Mouse (Mus musculus) intestine, embryonic 14.5 days (tissue): ENCODE measurements around the gene Atrn. TPM values are rescaled to one million over a fixed set of nuclear protein-coding genes. Genes with fewer than 3 reads are reported as not detected.

Experiments used
- ATAC-seq: fragments of 200-750 bp; cut with Nextera tagmentation; replicated peaks from 2 replicates; pipeline ENCODE4 v1.8.0; 2017; ENCODE audit warnings: low read depth, moderate number of reproducible peaks, moderate TSS enrichment, moderate library complexity; ENCODE audit not compliant: low FRiP score, low TSS enrichment
- DNase-seq: peaks from one replicate; pipeline ENCODE4 v3.0.0-alpha.2; 2018; ENCODE audit warnings: low spot score
- H3K27ac ChIP-seq: fragments of 300-500 bp; sonication (generic); 2 replicates; pipeline ENCODE4 v1.5.1; 2014; ENCODE audit warnings: low read depth, mild to moderate bottlenecking, control low read depth
- H3K27me3 ChIP-seq: fragments of 300-500 bp; sonication (generic); replicated peaks from 2 replicates; pipeline ENCODE4 v1.6.1; 2014; ENCODE audit warnings: low read length, control low read depth; ENCODE audit not compliant: control insufficient read depth, insufficient read depth
- H3K36me3 ChIP-seq: fragments of 300-500 bp; sonication (generic); 2 replicates; pipeline ENCODE4 v1.6.1; 2014; ENCODE audit warnings: low read length, control low read depth; ENCODE audit not compliant: control insufficient read depth, insufficient read depth
- H3K4me1 ChIP-seq: fragments of 300-500 bp; sonication (generic); replicated peaks from 2 replicates; pipeline ENCODE4 v1.6.1; 2014; ENCODE audit warnings: low read length, control low read depth, mixed read lengths; ENCODE audit not compliant: control insufficient read depth, insufficient read depth
- H3K4me2 ChIP-seq: fragments of 300-500 bp; sonication (generic); 2 replicates; pipeline ENCODE4 v1.6.1; 2014; ENCODE audit warnings: low read length
- H3K4me3 ChIP-seq: fragments of 300-500 bp; sonication (generic); 2 replicates; pipeline ENCODE4 v1.5.1; 2014; ENCODE audit warnings: low read depth, low read length, control low read depth, mixed read lengths
- H3K9ac ChIP-seq: fragments of 300-500 bp; sonication (generic); 2 replicates; pipeline ENCODE4 v1.6.1; 2014; ENCODE audit warnings: mild to moderate bottlenecking, low read length
- H3K9me3 ChIP-seq: fragments of 300-500 bp; sonication (generic); 2 replicates; pipeline ENCODE4 v1.6.1; 2016; ENCODE audit warnings: low read length, control low read depth; ENCODE audit not compliant: control insufficient read depth
- WGBS: fragments of 180-500 bp; shearing (Covaris S2); extraction: QIAGEN DNeasy Blood & Tissue Kit; methylation state at CpG from one replicate; pipeline ENCODE4 v1.1.7; 2014; 5-methylcytosine and 5-hydroxymethylcytosine counted together
- polyA plus RNA-seq: library from polyadenylated mRNA; unstranded; fragments of >200 nt; fragmentation: Nextera tagmentation; extraction: Ambion mirVana; gene quantifications from 2 replicates; pipeline ENCODE4 v1.2.1, GENCODE M21; 2014

Atrn gene
- polyA plus RNA-seq, 1 experiment from 2014 or later, result 8.4 TPM

DNA sequence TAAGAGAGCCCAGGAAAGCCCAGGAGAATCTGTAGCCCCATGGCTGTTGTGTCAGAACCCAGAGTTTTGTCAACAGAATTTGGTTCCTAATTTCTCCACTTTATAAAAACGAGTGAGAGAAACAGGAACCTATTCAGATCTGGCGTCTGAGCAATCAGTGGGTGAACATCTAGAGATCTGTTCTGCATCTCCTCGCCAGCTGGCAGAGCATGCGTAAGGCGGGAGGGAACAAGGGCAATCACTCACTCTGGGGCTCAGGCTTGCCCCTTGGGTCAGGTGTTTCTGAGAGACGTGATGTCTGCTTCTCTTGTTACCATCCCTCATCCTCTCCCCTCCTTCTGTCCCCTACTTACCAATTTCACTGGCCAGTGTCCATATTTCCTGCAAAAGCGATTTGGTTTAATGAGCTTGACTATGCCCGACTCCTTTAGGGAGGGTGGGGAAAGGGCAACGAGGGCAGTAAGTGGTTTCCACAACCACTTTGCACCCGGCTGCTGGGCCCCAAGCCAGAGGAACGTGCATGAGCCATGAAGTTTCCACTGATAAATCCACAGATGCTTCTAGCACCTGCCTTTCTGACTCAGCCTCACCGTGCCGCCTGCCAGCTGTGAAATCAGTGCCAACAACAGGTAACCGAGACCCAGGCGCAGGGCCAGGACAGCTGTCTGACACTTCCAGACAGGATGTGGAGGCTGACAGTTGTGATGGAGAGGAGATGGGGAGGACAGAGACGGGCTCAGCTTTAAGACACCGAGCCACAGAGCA, 131.1 kb downstream of the Atrn start:
- no peak overlapping the region for H3K9ac ChIP-seq
- no peaks in the 10 kb centered on the region for H3K36me3 ChIP-seq
- H3K27me3 ChIP-seq, result peaks cover 37% of the 10 kb centered on the region
- 39% methylated on average over 17 of the region's 17 CpGs for WGBS
- DNase-seq, result no peak
- H3K4me1 ChIP-seq, result peaks cover 4% of the 10 kb centered on the region; the same call in 1 of the 2 replicates
- H3K4me3 ChIP-seq, result no peak overlapping the region
- no peak for ATAC-seq
- no peaks in the 10 kb centered on the region for H3K9me3 ChIP-seq
- no peak overlapping the region for H3K4me2 ChIP-seq
- H3K27ac ChIP-seq, result no peak overlapping the region

DNA sequence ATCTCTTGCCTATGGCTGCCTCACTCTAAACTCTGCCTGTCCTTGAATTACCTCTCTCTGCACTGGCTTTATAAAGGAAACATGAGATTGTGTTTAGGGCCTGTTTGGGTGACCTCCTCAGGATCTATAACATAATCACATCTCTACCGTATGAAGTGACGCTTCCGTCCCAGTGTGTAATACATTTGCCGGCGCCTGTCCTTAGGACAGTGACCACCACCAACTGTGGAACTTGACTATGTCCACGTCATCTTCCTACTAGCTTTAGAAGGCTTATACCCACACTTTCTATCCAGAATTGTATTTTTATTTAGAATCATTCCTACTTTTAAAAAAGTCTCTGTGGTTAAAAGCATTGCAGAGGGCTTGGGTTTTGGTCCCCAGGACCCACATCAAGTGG, 131.9 kb downstream of the Atrn start:
- Histone ChIP-seq H3K36me3 (no peaks in the 10 kb centered on the region), H3K4me2 (no peak overlapping the region), H3K9me3 (no peaks in the 10 kb centered on the region), H3K27ac (no peak overlapping the region), H3K9ac (no peak overlapping the region), H3K4me3 (no peak overlapping the region), H3K27me3 (peaks cover 45% of the 10 kb centered on the region), H3K4me1 (peaks cover 4% of the 10 kb centered on the region; the same call in 1 of the 2 replicates)
- ATAC-seq (no peak), DNase-seq (no peak)
- WGBS, result 90% methylated on average over 6 of the region's 6 CpGs

DNA sequence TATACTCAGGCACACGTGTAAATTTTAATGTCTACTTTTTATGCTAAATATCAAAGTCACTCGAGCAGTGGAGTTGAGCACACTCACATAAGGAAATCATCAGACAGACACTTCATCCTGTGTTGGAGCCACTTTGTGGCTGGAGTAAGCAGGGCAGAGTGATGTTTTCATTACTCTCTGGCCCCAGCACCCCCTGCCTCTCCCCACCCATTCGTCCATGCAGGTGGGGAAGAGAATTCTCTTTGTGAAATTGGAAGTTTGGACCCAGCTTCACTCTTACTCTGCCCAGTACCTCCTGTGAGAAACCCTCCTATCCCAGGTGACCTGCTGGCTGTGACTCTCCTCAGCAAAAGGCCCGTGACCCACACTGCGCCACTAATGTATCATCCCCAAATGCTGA, 132.4 kb downstream of the Atrn start:
- 85% methylated on average over 5 of the region's 5 CpGs for WGBS
- H3K36me3 ChIP-seq, result no peaks in the 10 kb centered on the region
- no peak overlapping the region for H3K9ac ChIP-seq
- no peak for ATAC-seq
- H3K27me3 ChIP-seq, result peaks cover 46% of the 10 kb centered on the region
- H3K9me3 ChIP-seq, result no peaks in the 10 kb centered on the region
- H3K4me3 ChIP-seq, result no peak overlapping the region
- no peak overlapping the region for H3K4me2 ChIP-seq
- peaks cover 4% of the 10 kb centered on the region; the same call in 1 of the 2 replicates for H3K4me1 ChIP-seq
- DNase-seq, result no peak
- no peak overlapping the region for H3K27ac ChIP-seq

DNA sequence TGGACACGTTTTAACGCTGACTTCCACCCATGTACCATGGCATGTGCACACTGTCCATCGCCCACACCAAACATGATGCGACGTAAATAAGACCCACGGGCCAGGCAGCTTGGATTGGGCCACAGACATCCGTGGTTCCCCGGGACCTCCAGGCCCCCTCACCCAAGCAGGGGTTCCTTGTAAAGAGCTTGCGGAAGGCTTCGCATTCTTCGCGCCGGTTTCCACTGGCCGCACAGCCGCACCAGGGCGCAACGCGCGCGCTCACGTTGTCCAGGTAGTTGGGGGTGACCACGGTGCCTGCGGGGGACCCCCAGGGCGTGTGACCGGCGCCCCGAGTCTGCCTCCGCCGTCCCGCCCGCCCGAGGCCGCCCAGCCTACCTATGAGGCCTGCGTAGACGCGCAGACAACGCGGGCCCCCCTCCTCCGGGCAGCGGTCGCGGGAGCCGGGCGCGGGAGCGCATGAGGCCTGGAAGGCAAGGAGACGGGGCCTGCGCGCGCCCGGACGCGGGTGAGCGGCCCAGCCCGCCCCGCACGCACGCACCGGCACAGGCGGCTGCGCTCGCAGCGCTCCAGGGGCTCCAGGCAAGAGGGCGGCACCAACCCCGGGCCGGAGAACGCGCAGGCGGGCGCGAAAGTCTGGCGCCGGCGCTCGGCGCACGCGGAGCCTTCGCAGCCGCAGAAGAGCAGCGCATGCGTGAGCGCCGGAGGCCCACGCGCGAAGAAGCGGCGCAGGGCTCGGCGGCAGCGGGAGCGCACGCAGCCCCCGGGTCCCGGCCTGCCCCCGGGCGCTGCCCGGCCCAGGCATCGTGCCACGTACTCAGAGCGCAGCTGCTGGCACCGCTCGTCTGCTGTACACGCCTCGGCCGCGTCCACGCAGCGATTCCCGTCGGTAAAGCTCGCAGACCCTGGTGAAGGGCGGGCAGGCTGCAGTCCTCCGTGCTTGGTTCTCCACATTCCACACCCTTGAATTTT, 134.8 kb downstream of the Atrn start:
- Histone ChIP-seq H3K36me3 (no peaks in the 10 kb centered on the region), H3K4me1 (peaks cover 16% of the 10 kb centered on the region; the same call in 1 of the 2 replicates), H3K4me2 (peak overlapping the region; percentile 97), H3K9me3 (no peaks in the 10 kb centered on the region), H3K4me3 (peak overlapping the region; percentile 53), H3K27ac (no peak overlapping the region), H3K27me3 (peaks cover 46% of the 10 kb centered on the region), H3K9ac (peak overlapping the region; percentile 57)
- ATAC-seq (peak; percentile 58), DNase-seq (peak; percentile 76)
- 3% methylated on average over 78 of the region's 115 CpGs for WGBS

DNA sequence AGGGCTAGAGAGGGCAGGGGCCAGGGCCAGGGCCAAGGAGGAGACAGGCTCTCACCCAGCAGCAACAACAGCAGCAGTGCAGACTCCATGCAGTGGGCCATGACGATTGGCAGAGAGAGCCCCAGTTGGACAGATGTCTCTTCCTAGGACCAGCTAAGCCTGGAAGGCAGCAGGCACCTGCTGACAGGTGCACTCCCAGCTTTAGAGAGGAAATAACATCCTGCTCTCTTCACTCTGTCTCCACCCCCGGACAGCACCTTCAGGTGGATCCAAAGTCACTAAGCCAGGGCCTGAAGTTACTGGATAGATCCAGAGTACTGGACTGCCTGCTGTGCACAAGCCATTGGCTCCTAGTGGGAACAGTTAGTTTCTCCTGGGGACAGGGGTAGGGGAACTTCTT, 136.7 kb downstream of the Atrn start, which contains the start of gene Gfra4:
Gfra4 (minus strand) TSS at position 101 of the 400 bp plus-strand sequence.
- ATAC-seq, result no peak
- Histone ChIP-seq H3K4me1 (peaks cover 16% of the 10 kb centered on the region; the same call in 1 of the 2 replicates), H3K4me3 (no peak within 1 kb of the TSS), H3K9ac (no peak within 1 kb of the TSS), H3K27me3 (peaks cover 46% of the 10 kb centered on the region), H3K36me3 (no peaks in the 10 kb centered on the region), H3K27ac (no peak within 1 kb of the TSS), H3K4me2 (peak within 1 kb of the TSS; percentile 97; the same call in 1 of the 2 replicates), H3K9me3 (no peaks in the 10 kb centered on the region)
- 69% methylated on average over 2 of the region's 2 CpGs for WGBS
- peak; percentile 44 for DNase-seq

DNA sequence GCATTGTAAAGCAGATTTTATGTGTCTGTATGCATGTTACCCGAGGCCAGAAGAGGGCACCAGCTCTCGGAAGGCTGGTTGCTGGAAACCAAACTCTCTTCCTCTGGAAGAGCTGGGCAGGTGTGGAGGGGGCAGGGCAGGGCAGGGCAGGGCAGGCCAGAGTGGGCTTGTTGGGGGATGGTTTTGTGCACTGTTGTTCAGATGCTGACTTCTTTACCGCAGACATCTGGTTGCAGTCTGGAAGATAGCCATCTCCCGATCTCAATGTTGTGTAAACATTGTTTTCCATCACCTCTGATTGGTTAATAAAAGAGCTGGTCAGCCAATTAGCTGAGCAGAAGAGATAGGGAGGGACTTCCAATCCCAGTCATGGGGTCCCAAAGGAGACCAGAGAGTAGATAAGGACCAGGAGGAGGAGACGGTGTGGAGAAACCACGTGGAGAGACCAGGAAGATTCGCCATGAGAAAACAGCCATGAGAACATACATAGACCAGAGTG, 138.1 kb downstream of the Atrn start:
- Histone ChIP-seq H3K36me3 (no peaks in the 10 kb centered on the region), H3K4me3 (no peak overlapping the region), H3K27me3 (peaks cover 39% of the 10 kb centered on the region), H3K4me2 (peak overlapping the region; percentile 20; the same call in 1 of the 2 replicates), H3K27ac (no peak overlapping the region), H3K4me1 (peaks cover 16% of the 10 kb centered on the region; the same call in 1 of the 2 replicates), H3K9me3 (no peaks in the 10 kb centered on the region), H3K9ac (no peak overlapping the region)
- DNase-seq (no peak), ATAC-seq (no peak)
- 4% methylated on average over 7 of the region's 7 CpGs for WGBS

DNA sequence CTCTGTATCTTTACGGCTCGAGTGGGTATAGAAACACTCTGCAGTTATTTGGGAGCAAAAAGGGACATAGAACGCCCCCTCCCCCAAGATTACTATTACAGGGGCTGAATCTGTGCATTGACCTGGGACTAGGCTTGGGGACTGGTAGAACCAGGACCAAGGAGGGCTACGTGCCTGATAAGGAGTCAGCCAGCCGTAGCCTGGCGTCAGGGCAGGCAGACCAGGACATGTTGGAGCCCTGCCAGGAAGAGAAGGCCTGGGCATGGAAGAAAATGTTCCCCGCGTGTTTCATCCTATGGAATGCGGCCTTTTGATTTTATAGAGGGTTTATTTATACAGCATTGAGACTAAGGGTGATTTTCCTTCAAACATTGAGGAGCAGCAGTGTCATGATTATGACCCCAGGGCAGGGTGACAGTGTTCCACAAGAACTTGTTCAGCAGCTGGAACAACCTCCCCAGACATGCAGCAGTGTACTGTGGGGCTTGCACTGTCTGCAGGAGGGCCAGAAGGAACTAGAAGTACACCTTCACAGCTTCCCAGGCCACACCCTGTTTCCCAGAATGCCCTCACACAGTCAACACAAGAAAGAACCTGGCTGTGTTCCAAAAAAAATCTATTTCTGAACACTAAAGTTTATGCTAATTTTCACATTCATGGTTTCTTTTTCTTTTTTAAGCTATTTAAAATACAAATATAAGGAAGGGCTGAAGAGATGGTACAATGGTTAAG, 138.9 kb downstream of the Atrn start:
- H3K4me1 ChIP-seq, result peaks cover 16% of the 10 kb centered on the region; the same call in 1 of the 2 replicates
- H3K4me2 ChIP-seq, result no peak overlapping the region
- H3K27ac ChIP-seq, result no peak overlapping the region
- ATAC-seq, result no peak
- WGBS, result 51% methylated on average over 9 of the region's 9 CpGs
- peaks cover 31% of the 10 kb centered on the region for H3K27me3 ChIP-seq
- H3K9me3 ChIP-seq, result no peaks in the 10 kb centered on the region
- H3K9ac ChIP-seq, result no peak overlapping the region
- DNase-seq, result no peak
- no peaks in the 10 kb centered on the region for H3K36me3 ChIP-seq
- no peak overlapping the region for H3K4me3 ChIP-seq

DNA sequence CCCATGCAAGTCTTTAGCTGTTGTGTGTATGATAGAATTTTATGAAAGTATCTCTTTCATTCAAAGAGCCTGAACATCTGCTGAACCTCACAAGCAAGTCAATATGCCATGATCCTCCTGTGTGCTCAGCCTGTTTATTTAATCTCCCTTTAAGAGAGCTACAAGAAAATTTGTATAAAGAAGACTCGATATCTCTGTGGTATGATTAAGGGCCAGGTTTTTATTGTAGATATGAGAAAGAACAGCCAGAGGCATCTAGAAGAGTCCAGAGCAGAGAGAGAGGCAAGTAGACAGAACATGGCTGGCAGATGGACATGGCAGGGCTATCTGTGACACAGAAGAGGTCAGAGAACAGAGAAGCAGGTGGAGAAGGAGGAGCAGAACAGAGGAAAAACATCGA, 139.7 kb downstream of the Atrn start:
- ATAC-seq (no peak), DNase-seq (no peak)
- Histone ChIP-seq H3K9me3 (no peaks in the 10 kb centered on the region), H3K4me2 (no peak overlapping the region), H3K9ac (no peak overlapping the region), H3K27ac (no peak overlapping the region), H3K4me1 (peaks cover 12% of the 10 kb centered on the region; the same call in 1 of the 2 replicates), H3K36me3 (no peaks in the 10 kb centered on the region), H3K4me3 (no peak overlapping the region), H3K27me3 (peaks cover 23% of the 10 kb centered on the region)
- WGBS, result 82% methylated on average over 2 of the region's 2 CpGs
